Mouse (Mus musculus) midbrain, embryonic 13.5 days (tissue): Measurements from ENCODE around the gene Myo1f. TPM values are rescaled to one million over a fixed set of nuclear protein-coding genes. Genes with fewer than 3 reads are reported as not detected.

ENCODE experiments used
- ATAC-seq: fragments of 200-750 bp; cut with Nextera tagmentation; 2 replicates; pipeline ENCODE4 v1.8.0; 2017; ENCODE audit warnings: mild to moderate bottlenecking, moderate TSS enrichment, moderate library complexity
- H3K27ac ChIP-seq: fragments of 300-500 bp; sonication (generic); 2 replicates; pipeline ENCODE4 v1.5.1; 2015; ENCODE audit warnings: inconsistent platforms, mild to moderate bottlenecking, moderate library complexity
- H3K27me3 ChIP-seq: fragments of 300-500 bp; sonication (generic); 2 replicates; pipeline ENCODE4 v1.6.1; 2015; ENCODE audit warnings: mild to moderate bottlenecking, inconsistent platforms
- H3K36me3 ChIP-seq: fragments of 300-500 bp; sonication (generic); 2 replicates; pipeline ENCODE4 v1.6.1; 2015; ENCODE audit warnings: mild to moderate bottlenecking, inconsistent platforms
- H3K4me1 ChIP-seq: fragments of 300-500 bp; sonication (generic); replicated peaks from 2 replicates; pipeline ENCODE4 v1.6.1; 2015; ENCODE audit warnings: inconsistent platforms
- H3K4me2 ChIP-seq: fragments of 300-500 bp; sonication (generic); replicated peaks from 2 replicates; pipeline ENCODE4 v1.6.1; 2015; ENCODE audit warnings: moderate library complexity, mild to moderate bottlenecking, inconsistent platforms
- H3K4me3 ChIP-seq: fragments of 300-500 bp; sonication (generic); replicated peaks from 2 replicates; pipeline ENCODE4 v1.5.1; 2015; ENCODE audit warnings: mild to moderate bottlenecking, inconsistent platforms
- H3K9ac ChIP-seq: fragments of 300-500 bp; sonication (generic); replicated peaks from 2 replicates; pipeline ENCODE4 v1.6.1; 2015; ENCODE audit warnings: mild to moderate bottlenecking, inconsistent platforms
- H3K9me3 ChIP-seq: fragments of 300-500 bp; sonication (generic); 2 replicates; pipeline ENCODE4 v1.6.1; 2016; ENCODE audit warnings: mild to moderate bottlenecking, inconsistent platforms
- WGBS: fragments of 180-500 bp; shearing (Covaris S2); methylation state at CpG from one replicate; pipeline ENCODE4 v1.1.7; 2015; 5-methylcytosine and 5-hydroxymethylcytosine counted together
- polyA plus RNA-seq: library from polyadenylated mRNA; unstranded; fragments of >200 nt; fragmentation: Nextera tagmentation; extraction: Ambion mirVana; gene quantifications from 2 replicates; pipeline ENCODE4 v1.2.1, GENCODE M21; 2015

Gene Myo1f
- polyA plus RNA-seq, 1 experiment from 2014 or later, result 1.4 TPM

DNA sequence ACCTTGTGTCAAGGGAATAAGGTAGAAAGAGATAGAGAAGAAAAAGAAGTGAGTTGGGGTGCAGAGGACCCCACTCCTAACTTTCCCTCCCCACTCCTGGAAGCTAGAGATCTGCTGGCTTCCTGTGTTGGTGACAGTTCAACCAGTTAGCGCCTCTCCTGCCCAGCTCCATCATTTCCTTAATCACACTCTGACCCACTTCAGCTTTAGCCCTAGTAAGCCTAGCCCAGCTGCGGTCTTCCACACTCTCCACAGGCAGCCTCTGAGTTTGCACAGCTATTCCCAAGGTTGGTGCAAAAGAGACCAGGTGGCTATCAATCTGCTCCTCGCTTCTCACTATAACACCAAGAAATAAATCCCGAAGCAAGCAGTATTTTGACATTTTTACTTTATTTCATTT is 15.6 kb upstream of the Myo1f start:
- no peaks in the 10 kb centered on the region for H3K9me3 ChIP-seq
- no peak overlapping the region for H3K4me3 ChIP-seq
- H3K36me3 ChIP-seq, result peaks cover 56% of the 10 kb centered on the region
- H3K4me2 ChIP-seq, result no peak overlapping the region
- WGBS, result 95% methylated on average over 4 of the region's 4 CpGs
- no peak overlapping the region for H3K9ac ChIP-seq
- no peak overlapping the region for H3K27ac ChIP-seq
- ATAC-seq, result no peak
- no peaks in the 10 kb centered on the region for H3K27me3 ChIP-seq
- no peaks in the 10 kb centered on the region for H3K4me1 ChIP-seq

DNA sequence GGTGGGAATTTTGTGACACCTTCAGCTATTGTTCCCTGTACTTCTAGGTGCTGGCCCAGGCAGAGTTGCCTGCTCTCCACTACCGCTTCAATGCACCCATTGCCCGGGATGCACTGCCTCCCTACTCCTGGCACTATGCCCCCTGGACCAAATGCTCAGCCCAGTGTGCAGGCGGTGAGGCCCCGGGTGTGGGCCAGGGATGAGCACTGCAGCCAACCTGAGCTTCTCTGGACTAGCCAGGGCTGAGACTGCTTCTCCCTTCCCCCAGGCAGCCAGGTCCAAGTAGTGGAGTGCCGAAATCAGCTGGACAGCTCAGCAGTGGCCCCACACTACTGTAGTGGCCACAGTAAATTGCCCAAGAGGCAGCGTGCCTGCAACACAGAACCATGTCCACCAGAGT is 6.3 kb upstream of the Myo1f start:
- H3K27me3 ChIP-seq, result no peaks in the 10 kb centered on the region
- no peak overlapping the region for H3K9ac ChIP-seq
- no peaks in the 10 kb centered on the region for H3K9me3 ChIP-seq
- no peak for ATAC-seq
- 94% methylated on average over 6 of the region's 6 CpGs for WGBS
- no peak overlapping the region for H3K4me2 ChIP-seq
- no peak overlapping the region for H3K4me3 ChIP-seq
- no peak overlapping the region for H3K27ac ChIP-seq
- no peaks in the 10 kb centered on the region for H3K4me1 ChIP-seq
- peaks cover 66% of the 10 kb centered on the region for H3K36me3 ChIP-seq

DNA sequence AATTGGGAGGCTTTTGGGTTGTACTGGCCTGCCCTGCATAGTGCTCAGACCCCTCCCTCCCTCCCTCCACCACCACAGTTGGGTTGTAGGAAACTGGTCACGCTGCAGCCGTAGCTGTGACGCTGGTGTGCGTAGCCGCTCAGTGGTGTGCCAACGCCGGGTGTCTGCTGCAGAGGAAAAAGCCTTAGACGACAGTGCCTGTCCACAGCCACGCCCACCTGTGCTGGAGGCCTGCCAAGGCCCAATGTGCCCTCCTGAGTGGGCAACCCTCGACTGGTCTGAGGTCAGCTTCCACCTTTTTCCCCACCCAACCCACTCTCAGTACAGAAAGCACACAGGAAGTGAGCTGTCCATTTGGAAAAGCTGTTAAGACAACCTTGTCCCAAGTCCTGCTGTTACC is 5.1 kb upstream of the Myo1f start:
- Histone ChIP-seq H3K27me3 (no peaks in the 10 kb centered on the region), H3K4me1 (no peaks in the 10 kb centered on the region), H3K36me3 (peaks cover 54% of the 10 kb centered on the region), H3K9me3 (no peaks in the 10 kb centered on the region), H3K27ac (no peak overlapping the region), H3K4me3 (no peak overlapping the region), H3K9ac (no peak overlapping the region), H3K4me2 (no peak overlapping the region)
- ATAC-seq, result no peak
- WGBS, result 89% methylated on average over 10 of the region's 10 CpGs

DNA sequence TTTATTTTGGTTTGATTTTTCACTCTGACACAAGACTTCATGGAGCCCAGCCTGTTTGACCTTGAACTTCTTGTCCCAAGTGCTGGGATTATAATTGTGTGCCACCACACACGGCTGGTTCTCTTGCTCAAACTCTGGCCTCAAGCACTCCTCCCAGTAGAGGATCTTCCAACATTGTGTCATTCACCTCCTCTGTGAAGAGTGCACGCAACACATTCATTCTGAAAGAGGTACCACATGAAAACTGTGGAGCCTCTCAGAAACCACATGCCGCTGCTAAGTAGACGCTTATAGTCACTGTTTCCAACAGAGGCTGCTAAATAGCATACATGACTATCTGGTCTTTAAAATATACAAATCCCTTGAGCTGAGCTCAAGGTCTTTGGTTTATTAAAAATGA is 3.4 kb upstream of the Myo1f start:
- WGBS, result 94% methylated on average over 4 of the region's 4 CpGs
- H3K36me3 ChIP-seq, result peaks cover 47% of the 10 kb centered on the region
- H3K9ac ChIP-seq, result no peak overlapping the region
- no peaks in the 10 kb centered on the region for H3K4me1 ChIP-seq
- no peak for ATAC-seq
- H3K4me2 ChIP-seq, result no peak overlapping the region
- no peaks in the 10 kb centered on the region for H3K9me3 ChIP-seq
- no peak overlapping the region for H3K27ac ChIP-seq
- no peak overlapping the region for H3K4me3 ChIP-seq
- H3K27me3 ChIP-seq, result no peaks in the 10 kb centered on the region

DNA sequence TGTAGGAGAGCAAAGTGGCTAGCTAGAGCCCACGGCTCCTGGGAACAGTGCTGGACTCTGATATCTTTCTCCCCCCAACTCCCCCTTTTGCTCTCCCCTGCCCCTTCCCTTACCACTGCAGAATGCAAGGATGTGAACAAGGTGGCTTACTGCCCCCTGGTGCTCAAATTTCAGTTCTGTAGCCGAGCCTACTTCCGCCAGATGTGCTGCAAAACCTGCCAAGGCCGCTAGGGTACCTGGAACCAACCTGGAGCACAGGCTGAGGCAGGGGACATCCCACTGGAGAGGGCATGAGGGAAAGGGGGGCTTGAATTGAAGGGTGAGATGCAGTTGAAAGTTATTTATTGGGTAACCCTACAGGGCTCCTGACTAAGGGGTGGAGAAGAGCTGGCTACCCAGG is 2.5 kb upstream of the Myo1f start:
- Histone ChIP-seq H3K9ac (no peak overlapping the region), H3K4me2 (no peak overlapping the region), H3K36me3 (peaks cover 39% of the 10 kb centered on the region), H3K9me3 (no peaks in the 10 kb centered on the region), H3K4me3 (no peak overlapping the region), H3K27ac (no peak overlapping the region), H3K27me3 (no peaks in the 10 kb centered on the region), H3K4me1 (no peaks in the 10 kb centered on the region)
- no peak for ATAC-seq
- 49% methylated on average over 4 of the region's 4 CpGs for WGBS

DNA sequence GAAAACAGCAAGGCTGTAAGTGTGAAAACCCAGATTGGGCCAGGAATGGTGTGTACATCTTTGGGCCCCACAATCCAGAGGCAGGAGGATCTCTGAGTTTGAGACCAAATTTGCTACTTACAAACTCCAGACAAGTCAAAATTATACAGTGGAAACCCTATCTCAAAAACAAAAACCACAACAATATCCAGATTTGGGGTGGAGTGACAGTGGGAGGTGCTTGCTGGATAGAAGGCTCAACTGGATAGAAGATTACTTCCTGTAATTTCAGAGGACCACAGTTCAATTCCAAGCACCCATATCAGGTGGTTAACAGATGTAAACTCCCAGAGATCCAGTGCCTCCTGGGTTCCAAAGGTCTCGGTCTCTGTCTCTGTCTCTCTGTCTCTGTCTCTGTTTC is 971 bp upstream of the Myo1f start:
- WGBS, result 100% methylated on average over 1 of the region's 1 CpGs

DNA sequence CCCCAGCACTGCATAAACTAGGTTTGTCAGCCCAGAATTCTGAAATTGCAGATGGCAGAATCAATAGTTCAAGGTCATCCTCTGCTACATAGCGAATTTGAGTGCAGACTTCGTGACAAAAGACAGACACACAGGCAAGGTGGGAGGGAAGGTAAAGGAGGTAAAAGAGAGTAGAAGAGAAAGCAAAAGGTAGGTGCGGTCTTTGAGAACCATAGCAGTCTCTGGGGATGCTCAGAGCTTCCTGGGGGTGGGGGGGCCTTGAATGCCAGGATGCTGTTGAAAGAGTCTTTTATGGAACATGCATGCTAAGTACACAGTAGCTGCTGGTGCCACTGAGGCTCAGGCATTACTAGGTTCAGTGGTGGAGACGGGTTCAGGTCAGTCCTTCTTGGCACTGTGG is 2.4 kb downstream of the Myo1f start:
- H3K4me3 ChIP-seq, result no peak overlapping the region
- 81% methylated on average over 4 of the region's 4 CpGs for WGBS
- H3K36me3 ChIP-seq, result no peaks in the 10 kb centered on the region; the same call in 1 of the 2 replicates
- ATAC-seq, result no peak
- H3K27me3 ChIP-seq, result no peaks in the 10 kb centered on the region
- no peak overlapping the region for H3K4me2 ChIP-seq
- H3K4me1 ChIP-seq, result no peaks in the 10 kb centered on the region
- H3K9ac ChIP-seq, result no peak overlapping the region
- H3K9me3 ChIP-seq, result no peaks in the 10 kb centered on the region
- H3K27ac ChIP-seq, result no peak overlapping the region

More for the DNA sequence above, 971 bp upstream of the Myo1f start:
- Histone ChIP-seq H3K4me2 (no peak overlapping the region), H3K27ac (no peak overlapping the region), H3K9me3 (no peaks in the 10 kb centered on the region), H3K9ac (no peak overlapping the region), H3K36me3 (peaks cover 26% of the 10 kb centered on the region), H3K4me1 (no peaks in the 10 kb centered on the region), H3K27me3 (no peaks in the 10 kb centered on the region), H3K4me3 (no peak overlapping the region)
- no peak for ATAC-seq

DNA sequence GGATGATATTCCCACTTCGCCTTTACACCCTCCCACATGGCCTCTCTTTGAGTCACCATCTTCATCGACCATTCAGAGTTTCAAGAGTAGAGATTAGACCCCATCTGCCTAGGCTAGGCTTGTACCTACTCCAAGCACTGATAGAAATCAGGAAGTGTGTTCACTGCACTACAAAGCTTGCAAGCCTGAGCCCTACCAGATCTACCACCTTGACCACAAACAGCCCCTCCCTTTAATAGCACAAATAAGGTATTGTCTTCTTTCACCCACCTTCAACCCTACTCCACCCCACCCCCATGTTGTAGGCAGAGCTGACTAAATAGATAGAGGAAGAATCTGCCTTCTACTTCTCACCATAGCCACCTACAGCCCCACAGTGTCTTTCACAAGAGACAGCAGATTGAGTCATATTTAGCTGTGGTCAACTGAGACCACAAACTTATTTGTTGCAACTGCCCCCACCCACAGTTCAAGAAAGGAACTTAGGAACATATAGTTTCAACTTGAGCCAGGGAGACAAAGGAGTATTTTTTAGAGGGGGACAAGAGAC is 8.1 kb downstream of the Myo1f start:
- Histone ChIP-seq H3K27ac (no peak overlapping the region), H3K4me3 (no peak overlapping the region), H3K27me3 (no peaks in the 10 kb centered on the region), H3K36me3 (no peaks in the 10 kb centered on the region), H3K9me3 (no peaks in the 10 kb centered on the region), H3K4me1 (no peaks in the 10 kb centered on the region), H3K4me2 (no peak overlapping the region), H3K9ac (no peak overlapping the region)
- no peak for ATAC-seq
- WGBS, result 84% methylated on average over 2 of the region's 2 CpGs

DNA sequence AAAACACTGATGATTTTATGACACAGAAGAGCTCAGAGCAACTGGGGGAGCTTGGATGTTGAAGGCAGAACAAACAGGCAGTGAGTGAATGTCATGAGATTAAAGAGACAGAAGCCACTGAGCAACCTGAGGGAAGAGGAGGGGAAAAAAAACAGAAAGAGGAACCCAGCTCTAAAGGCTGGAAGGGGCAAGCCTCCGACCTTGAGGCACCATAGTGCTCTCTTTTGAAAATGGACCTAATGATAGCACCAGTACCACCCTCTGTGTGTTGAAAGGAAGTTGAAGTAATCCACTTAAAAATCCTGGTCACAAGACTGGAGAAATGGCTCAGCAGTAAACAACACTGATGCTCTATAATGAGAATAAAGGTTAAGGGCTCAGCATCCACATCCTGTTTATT is 9.1 kb downstream of the Myo1f start:
- Histone ChIP-seq H3K36me3 (no peaks in the 10 kb centered on the region), H3K27ac (no peak overlapping the region)
- WGBS, result 53% methylated on average over 1 of the region's 1 CpGs

DNA sequence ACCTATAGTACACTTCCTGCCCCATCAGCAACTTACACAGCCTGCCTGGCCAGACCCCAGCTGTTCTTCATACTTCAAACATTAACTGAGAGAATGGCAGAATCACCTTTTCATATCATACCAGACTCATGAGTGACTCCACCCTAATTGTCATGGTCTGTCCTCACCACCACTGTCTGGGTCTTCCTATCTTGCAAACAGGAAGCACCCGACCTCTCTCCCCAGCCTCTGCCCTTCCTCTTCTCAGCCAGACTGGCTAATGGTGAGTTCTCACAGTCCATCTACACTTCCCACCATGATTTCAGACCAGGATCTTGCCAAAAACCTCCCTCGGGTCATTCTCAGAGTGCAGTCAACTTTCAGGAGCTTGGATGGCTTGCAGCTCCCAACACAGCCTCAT is 10.7 kb downstream of the Myo1f start:
- Histone ChIP-seq H3K36me3 (no peaks in the 10 kb centered on the region), H3K4me1 (no peaks in the 10 kb centered on the region), H3K27ac (no peak overlapping the region), H3K4me2 (no peak overlapping the region), H3K4me3 (no peak overlapping the region), H3K9ac (no peak overlapping the region), H3K9me3 (no peaks in the 10 kb centered on the region), H3K27me3 (no peaks in the 10 kb centered on the region)
- no peak for ATAC-seq
- WGBS, result 85% methylated on average over 2 of the region's 2 CpGs

More for the DNA sequence above, 9.1 kb downstream of the Myo1f start:
- Histone ChIP-seq H3K4me3 (no peak overlapping the region), H3K9me3 (no peaks in the 10 kb centered on the region), H3K27me3 (no peaks in the 10 kb centered on the region), H3K4me2 (no peak overlapping the region), H3K9ac (no peak overlapping the region), H3K4me1 (no peaks in the 10 kb centered on the region)
- no peak for ATAC-seq

DNA sequence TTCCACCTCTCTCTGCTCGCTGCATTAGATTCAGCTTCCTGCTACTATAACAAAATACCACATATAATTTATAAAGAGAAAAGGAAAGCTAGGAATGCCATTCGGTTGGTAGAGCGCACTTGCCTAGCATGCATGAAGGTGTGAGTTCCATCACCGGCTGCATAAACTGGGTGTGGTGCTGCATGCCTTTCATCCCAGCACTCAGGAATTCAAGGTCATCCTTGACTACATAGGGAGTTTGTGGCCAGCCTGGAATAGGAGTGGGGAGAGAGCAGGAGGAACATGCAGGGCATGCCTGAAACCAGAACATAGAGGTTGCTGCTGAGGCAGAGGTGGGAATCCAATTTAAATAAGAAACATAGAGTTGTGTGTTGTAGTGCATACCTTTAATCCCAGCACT is 28.6 kb downstream of the Myo1f start:
- Histone ChIP-seq H3K9ac (no peak overlapping the region), H3K4me2 (no peak overlapping the region), H3K4me1 (no peaks in the 10 kb centered on the region), H3K27me3 (no peaks in the 10 kb centered on the region), H3K36me3 (no peaks in the 10 kb centered on the region), H3K4me3 (no peak overlapping the region), H3K9me3 (no peaks in the 10 kb centered on the region), H3K27ac (no peak overlapping the region)
- no peak for ATAC-seq
- 93% methylated on average over 4 of the region's 4 CpGs for WGBS

DNA sequence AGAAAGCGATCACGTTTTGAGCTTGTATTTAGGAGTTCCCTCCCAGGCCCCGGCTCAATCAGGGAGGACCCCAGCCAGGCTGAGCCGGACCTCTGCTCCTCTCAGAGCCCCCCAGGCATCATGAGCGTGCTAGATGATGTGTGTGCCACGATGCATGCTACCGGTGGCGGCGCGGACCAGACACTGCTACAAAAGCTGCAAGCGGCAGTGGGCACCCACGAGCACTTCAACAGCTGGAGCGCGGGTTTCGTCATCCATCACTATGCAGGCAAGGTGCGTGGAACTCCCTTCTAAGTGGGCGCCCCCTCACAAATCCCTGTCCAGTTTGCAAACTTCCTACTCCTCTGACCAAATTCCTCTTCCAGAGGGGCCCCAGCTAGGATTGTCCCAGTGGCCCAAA is 30.5 kb downstream of the Myo1f start:
- Histone ChIP-seq H3K27ac (no peak overlapping the region), H3K36me3 (no peaks in the 10 kb centered on the region), H3K9me3 (no peaks in the 10 kb centered on the region), H3K4me1 (no peaks in the 10 kb centered on the region), H3K27me3 (no peaks in the 10 kb centered on the region), H3K9ac (no peak overlapping the region), H3K4me3 (no peak overlapping the region), H3K4me2 (no peak overlapping the region)
- 75% methylated on average over 17 of the region's 17 CpGs for WGBS
- no peak for ATAC-seq

DNA sequence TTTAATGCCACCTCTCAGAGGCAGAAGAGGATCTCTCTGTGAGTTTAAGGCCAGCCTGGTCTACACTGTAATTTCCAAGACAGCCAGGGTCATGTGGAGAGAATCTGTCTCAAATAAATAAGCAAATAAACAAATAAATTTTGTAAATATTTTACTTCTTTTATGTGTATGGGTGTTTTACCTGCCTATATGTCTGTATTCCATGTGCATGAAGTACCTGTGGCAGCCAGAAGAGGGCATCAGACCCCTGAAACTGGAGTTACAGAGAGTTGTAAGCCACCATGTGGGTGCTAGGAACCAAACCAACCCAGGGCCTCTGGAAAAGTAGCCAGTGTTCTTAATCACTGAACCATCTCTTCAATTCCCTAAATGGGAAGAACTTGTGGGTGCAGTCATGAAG is 41.8 kb downstream of the Myo1f start:
- no peak for ATAC-seq
- Histone ChIP-seq H3K9me3 (peaks cover 3% of the 10 kb centered on the region; the same call in 1 of the 2 replicates), H3K4me1 (no peaks in the 10 kb centered on the region), H3K4me2 (no peak overlapping the region), H3K27ac (no peak overlapping the region), H3K9ac (no peak overlapping the region), H3K36me3 (no peaks in the 10 kb centered on the region), H3K27me3 (no peaks in the 10 kb centered on the region), H3K4me3 (no peak overlapping the region)
